Mouse (Mus musculus) liver, postnatal 0 days (tissue): ENCODE data around the gene Tmem123.

Experiments
- CTCF ChIP-seq: sonication (generic); IDR thresholded peaks from 2 replicates; pipeline ENCODE4 v1.5.1; 2016; ENCODE audit warnings: antibody characterized with exemption, low read depth
- EP300 ChIP-seq: IDR thresholded peaks from 2 replicates; pipeline ENCODE4 v1.6.1; 2016; ENCODE audit warnings: antibody characterized with exemption, low read depth, mild to moderate bottlenecking

DNA sequence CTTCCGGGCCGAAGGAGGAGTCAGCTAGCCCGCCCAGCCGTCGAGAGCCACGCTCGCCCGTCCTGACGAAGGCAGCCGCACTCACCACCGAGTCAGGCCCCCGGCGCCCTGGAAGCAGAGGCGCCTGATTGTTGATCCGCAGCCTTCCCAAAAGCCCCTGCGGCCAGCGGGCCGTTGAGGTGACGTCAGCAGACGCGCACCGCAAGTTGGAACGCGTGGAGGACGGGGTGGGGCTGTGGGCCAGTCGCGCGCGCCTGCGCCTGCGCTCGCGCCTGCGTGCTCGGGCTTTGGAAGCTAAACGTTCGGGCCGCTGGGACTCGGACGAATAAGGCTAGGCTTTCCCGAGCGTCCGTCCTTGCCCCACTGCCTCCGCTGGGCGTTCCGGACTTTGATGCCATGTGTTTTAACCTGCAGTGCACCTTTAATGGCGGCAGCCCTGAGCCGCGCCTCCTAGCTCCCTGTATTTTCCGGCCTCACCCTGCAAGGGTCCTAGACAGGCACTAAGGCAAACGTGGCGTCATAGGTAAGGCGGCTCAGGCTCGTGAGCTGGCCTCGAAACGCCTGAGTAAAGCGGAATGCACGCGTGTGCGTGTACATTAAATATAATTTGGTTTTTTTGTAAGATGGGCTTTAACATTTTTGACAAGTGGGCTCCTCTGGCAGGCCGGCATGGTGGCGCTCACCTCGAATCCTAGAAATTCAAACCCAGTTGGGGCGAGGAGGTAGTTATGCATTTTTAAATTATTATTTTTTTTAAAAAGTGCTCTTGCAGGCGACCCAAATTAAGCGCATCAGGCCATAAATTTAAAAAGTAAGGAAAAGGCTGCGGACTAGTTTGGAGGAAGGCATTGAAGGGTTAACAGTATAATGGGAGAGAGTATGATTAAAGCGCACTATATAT, 73.3 kb downstream of the Tmem123 start, which contains the start of gene Birc2:
- TF ChIP-seq EP300 (peak; percentile 67; the same call in 1 of the 2 replicates), CTCF (peak; percentile 23; the same call in 1 of the 2 replicates)
